ENCODE assay signal across 16 mouse cellular contexts in the genomic region with DNA sequence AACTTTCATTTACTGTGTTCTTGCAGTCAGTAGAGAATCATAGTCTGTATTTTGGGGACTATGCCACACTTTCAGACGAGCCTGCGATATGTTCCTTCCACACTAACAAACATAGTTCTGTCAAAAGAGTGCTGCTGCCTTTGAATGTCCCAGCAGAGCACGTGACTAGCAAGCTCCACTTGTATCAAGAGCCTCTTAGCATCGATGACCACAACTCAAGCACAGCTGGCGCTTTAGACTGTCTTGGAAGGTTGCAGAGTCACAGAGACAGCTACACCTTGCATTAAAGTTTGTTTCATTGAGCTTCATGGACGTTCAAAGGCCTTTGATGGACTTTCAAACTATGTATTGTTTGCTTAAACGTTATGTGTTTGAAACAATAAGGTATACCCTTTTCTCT. TPM values are rescaled to one million over a fixed set of nuclear protein-coding genes. Genes with fewer than 3 reads are reported as not detected.
"Had no signal": no experiment of that assay in that cellular context is flagged by ENCODE, and none has a peak within 500 bp of the region (broad histone marks: within the 10 kb centered on the region; RNA-seq: fewer than 3 reads in every experiment).

No protein-coding gene starts in this region.

- H3K9ac ChIP-seq: kidney, embryonic 15.5 days; limb, embryonic 12.5 days; liver, embryonic 13.5 days; liver, postnatal 0 days; neural tube, embryonic 13.5 days had no signal

- H3K4me1 ChIP-seq: kidney, embryonic 15.5 days; limb, embryonic 12.5 days; liver, embryonic 13.5 days; neural tube, embryonic 13.5 days had no signal

- H3K27ac ChIP-seq: kidney, embryonic 15.5 days; limb, embryonic 12.5 days; liver, embryonic 13.5 days; neural tube, embryonic 13.5 days; stomach, postnatal 0 days had no signal

- H3K9me3 ChIP-seq: kidney, embryonic 15.5 days; limb, embryonic 12.5 days; liver, embryonic 13.5 days; neural tube, embryonic 13.5 days had no signal

- ATAC-seq: intestine, embryonic 16.5 days; liver, postnatal 0 days; midbrain, embryonic 16.5 days had no signal

- DNase-seq: kidney, adult 2 months; kidney, postnatal 14 days; liver; liver, embryonic 13.5 days; liver, postnatal 0 days; right cerebral cortex, adult 18-20 months; right cerebral cortex, postnatal 25 days had no signal

- H3K4me2 ChIP-seq: kidney, embryonic 15.5 days; limb, embryonic 12.5 days; liver, embryonic 13.5 days; neural tube, embryonic 13.5 days had no signal

- H3K36me3 ChIP-seq: kidney, embryonic 15.5 days; limb, embryonic 12.5 days; liver, embryonic 13.5 days; neural tube, embryonic 13.5 days had no signal

- H3K27me3 ChIP-seq: kidney, embryonic 15.5 days; limb, embryonic 12.5 days; liver, embryonic 13.5 days; neural tube, embryonic 13.5 days had no signal

- H3K4me3 ChIP-seq: kidney, embryonic 15.5 days; limb, embryonic 12.5 days; liver, embryonic 13.5 days; neural tube, embryonic 13.5 days had no signal

RNA-seq across cellular contexts. Expression of gene Klhl31, which starts 5.5 kb away (rescaled TPM):
- total RNA-seq: left cerebral cortex, postnatal 36 days; megakaryocyte progenitor cell, adult 5-6 weeks had no signal
- polyA plus RNA-seq: large intestine, adult 2 months had no signal
